Mouse (Mus musculus): ENCODE measurements around the gene Snx13.

Snx13 gene

GRCm38 (mm10) chr12:35046999-35047319, at the start of gene Snx13:
Snx13 (plus strand) TSS chr12:35047186.
- DNase-seq = peak; percentile 90

- DNase-seq = no peak
Observed at GRCm38 (mm10) chr12:34997597-34998182, 49.3 kb upstream of the Snx13 start.

GRCm38 (mm10) chr12:34998778-34999467, 48.1 kb upstream of the Snx13 start:
- DNase-seq = no peak

GRCm38 (mm10) chr12:35000323-35000722, 46.7 kb upstream of the Snx13 start:
- DNase-seq = no peak

- no peak for DNase-seq
Observed at GRCm38 (mm10) chr12:35005748-35006147, 41.2 kb upstream of the Snx13 start.

- no peak for DNase-seq
Observed at GRCm38 (mm10) chr12:35007851-35008250, 39.1 kb upstream of the Snx13 start.

GRCm38 (mm10) chr12:35008340-35009137, 38.4 kb upstream of the Snx13 start:
- DNase-seq = no peak

- no peak for DNase-seq
Observed at GRCm38 (mm10) chr12:35011462-35011861, 35.5 kb upstream of the Snx13 start.

GRCm38 (mm10) chr12:35013950-35014349, 33.0 kb upstream of the Snx13 start:
- DNase-seq = no peak

GRCm38 (mm10) chr12:35016056-35016455, 30.9 kb upstream of the Snx13 start:
- no peak for DNase-seq

GRCm38 (mm10) chr12:35016481-35017250, 30.3 kb upstream of the Snx13 start:
- DNase-seq = no peak

GRCm38 (mm10) chr12:35018679-35019237, 28.2 kb upstream of the Snx13 start:
- no peak for DNase-seq

GRCm38 (mm10) chr12:35021285-35021684, 25.7 kb upstream of the Snx13 start:
- DNase-seq = no peak

GRCm38 (mm10) chr12:35022066-35022465, 24.9 kb upstream of the Snx13 start:
- DNase-seq = no peak

- DNase-seq = no peak
Observed at GRCm38 (mm10) chr12:35025916-35026432, 21.0 kb upstream of the Snx13 start.

- no peak for DNase-seq
Observed at GRCm38 (mm10) chr12:35027533-35027932, 19.5 kb upstream of the Snx13 start.

- DNase-seq = no peak
Observed at GRCm38 (mm10) chr12:35038668-35039570, 8.1 kb upstream of the Snx13 start.

GRCm38 (mm10) chr12:35039571-35039936, 7.4 kb upstream of the Snx13 start:
- DNase-seq = no peak

- DNase-seq = no peak
Observed at GRCm38 (mm10) chr12:35041964-35042363, 5.0 kb upstream of the Snx13 start.

GRCm38 (mm10) chr12:35046310-35046998, 532 bp upstream of the Snx13 start:
- DNase-seq = no peak

All from cerebellum, adult 9-11 months (tissue).